Mouse (Mus musculus): ENCODE data around the gene Ccdc34. TPM values are rescaled to one million over a fixed set of nuclear protein-coding genes. Genes with fewer than 3 reads are reported as not detected.

Gene Ccdc34
- 3.6 to 4.3 TPM (median 4.0 TPM) in 4 replicates for total RNA-seq (2023)

DNA sequence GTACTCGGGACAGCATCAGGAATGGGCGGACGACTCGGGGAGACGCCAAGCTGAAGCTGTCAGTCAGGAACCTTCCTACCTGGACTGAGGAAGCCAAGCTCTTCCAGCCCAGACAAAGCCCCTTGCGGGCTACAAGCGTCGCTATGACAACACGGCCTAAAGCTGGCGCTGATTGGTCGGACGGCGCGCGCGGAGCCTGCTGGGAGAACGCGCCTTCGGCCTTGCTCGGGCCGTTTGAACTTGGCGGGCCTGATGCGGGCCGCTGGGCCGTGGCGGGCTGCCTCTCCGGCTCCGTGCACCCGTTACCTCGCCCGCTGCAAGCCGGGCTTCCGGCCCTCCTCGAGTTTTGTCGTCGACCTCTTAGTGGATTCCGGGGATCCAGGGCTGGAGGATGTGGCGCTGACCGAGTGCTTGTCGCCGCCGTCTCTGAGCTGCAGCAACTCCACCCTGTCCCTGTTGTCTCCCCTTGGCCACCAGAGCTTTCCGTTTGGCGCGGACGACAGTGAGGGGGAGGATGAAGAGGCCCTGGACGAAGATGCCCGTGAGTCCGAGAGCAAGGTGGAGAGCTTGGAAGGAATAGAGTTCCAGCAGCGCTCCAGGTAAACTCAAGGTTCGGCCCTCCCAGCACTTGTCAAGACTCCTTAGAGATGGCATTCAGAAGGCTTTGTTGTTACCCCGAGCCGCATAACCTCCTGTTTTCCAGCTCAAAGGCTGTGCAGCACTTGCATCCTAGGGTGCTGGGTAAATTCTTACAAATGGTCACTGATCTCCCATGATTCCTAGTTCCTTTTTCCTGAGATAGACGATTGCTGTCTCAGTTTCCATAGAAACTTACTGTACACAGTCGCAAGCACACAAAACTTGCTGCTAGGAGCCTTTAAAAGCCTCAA lies at the start of gene Ccdc34:
Ccdc34 (plus strand) TSS at position 202 of the 890 bp plus-strand sequence.

Other genes with a start within 250 kb of the Ccdc34 start
- 69.6 to 80.8 TPM (median 71.0 TPM) in 4 replicates for gene Lin7c, start 127.0 kb upstream of the Ccdc34 start, total RNA-seq (2023)
- gene Lgr4, start 100.2 kb upstream of the Ccdc34 start, total RNA-seq (2023), result 0.27 to 0.85 TPM (median 0.49 TPM) in 4 replicates